Mouse (Mus musculus) megakaryocyte, adult 5-6 weeks (primary cell): ENCODE data around the gene Ttc41. TPM values are rescaled to one million over a fixed set of nuclear protein-coding genes. Genes with fewer than 3 reads are reported as not detected.
"Not testable (repeated sequence)": the region's sequence is repeated elsewhere in the genome, so short reads cannot be mapped to it uniquely, and the experiment has no call there.

ENCODE experiments used
- ATAC-seq: 2 replicates; pipeline ENCODE4 v1.8.0; 2016; ENCODE audit warnings: mild to moderate bottlenecking, inconsistent platforms; ENCODE audit not compliant: poor library complexity, severe bottlenecking
- total RNA-seq, 2 experiments: library from RNA; stranded (forward) in 1 of 2; stranded (reverse) in 1 of 2; fragments of 153-499, 151-499 nt in 1 of 2; fragments of 221-1000, 200-1000 nt in 1 of 2; gene quantifications; 2 replicates each; pipeline versions ENCODE4 v1.2.3 to v1.2.4; 2015 to 2017

Gene Ttc41
- 0.41 and 0.67 TPM in 2 replicates for total RNA-seq (2015)
- total RNA-seq (2017): 0.44 TPM in 1 of 2 replicates, not detected in the other

- peak; percentile 78 for ATAC-seq
Observed at GRCm38 (mm10) chr10:86705318-86705921, at the start of gene Ttc41, which contains the start of gene Hsp90b1. Gene Ttc41, plus strand, starts transcription at chr10:86705811. Gene Hsp90b1, minus strand, starts transcription at chr10:86705509.

DNA sequence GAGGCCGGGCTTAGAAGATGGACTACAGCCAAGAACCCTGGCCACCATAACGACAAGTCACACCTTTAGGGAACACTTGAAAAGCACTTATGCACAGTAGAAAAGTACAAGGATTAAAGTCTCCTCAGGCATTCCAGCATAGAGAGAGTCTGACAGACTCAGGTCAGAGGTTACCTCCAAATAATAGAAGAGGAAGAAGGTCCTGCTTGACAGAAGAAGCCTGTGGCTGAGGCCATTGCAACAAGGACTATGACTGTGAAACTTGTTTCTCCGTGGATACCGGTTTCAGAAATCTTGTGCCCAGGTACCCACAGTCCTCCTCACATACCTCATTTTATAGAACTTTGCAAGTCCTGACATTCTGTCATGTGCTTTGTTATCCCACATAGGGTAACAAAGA, 35.1 kb upstream of the Ttc41 start:
- peak; percentile 68 for ATAC-seq

DNA sequence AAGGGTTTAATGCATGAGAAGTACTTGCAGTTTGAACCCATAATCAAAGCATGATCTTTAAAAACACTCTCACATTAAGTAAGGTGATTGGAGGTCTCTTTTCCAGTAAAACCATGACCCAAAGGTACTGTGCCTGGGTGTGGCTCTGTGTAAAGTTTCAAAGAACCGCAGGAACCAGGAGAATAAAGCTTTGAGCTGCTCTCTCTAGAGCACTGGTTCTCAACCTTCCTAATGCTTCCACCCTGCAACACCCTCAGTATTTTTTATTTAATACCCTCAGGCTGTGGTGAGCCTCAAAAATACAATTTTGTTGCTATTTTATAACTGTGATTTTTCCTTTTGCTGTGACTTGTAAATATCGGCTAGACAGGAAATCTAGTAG, 20.8 kb upstream of the Ttc41 start:
- ATAC-seq: 0 out of 2 replicates have a peak, but pooled peaks have one; percentile 2

DNA sequence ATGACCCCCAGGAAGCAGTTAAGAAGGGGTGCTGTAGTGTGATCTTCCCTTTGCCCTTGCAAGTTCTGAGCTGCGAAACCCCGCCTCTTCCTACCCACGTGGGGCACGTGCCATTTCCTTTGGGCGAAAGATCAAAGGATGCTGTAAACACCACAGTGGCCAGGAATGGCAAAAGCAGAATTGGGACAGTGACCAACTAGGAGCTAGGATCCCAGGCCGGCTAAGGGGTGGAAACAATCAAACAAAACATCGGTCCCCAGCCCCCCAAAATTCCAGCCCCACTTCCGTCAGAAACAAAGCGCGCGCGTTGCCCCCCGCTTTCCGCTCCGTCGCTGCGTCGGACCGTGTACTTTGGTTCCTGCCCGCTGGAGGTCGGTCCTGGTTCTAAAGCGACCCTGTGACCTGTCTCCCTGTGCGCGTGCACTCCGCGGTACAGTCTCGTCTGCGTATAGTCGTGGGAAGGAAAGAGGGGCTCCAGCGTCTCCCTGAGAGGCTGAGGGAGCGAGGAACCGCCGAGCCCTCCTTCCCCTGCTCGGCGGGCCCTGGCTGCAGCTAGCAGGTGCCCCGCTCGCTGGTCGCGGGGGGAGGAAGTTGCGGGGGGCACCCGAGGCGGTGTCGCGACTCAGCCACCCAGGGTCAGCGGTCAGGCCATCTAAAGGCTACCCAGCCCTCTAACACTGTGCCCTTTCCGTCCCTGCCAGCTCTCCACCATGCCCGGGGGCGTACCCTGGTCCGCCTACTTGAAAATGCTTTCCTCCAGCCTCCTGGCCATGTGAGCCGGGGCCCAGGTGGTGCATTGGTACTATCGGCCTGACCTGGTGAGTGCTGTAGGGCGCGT, 20.2 kb upstream of the Ttc41 start:
- peak; percentile 89 for ATAC-seq

DNA sequence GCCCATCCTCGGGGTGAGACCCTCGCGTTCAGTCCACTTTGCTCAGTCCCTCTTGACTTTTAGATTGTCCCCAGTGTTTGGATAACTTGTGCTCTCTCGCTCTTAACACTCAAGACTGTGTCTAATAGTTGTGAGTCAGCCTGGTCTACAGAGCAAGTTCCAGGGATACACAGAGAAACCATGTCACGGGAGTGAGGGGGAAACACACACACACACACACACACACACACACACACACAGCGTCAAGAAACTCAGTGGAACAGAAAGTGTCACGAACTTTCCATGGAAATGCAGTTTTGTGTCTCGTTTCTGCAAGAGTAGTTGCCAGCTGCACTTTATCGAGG, 19.6 kb upstream of the Ttc41 start:
- not testable (repeated sequence) for ATAC-seq

GRCm38 (mm10) chr10:86700251-86700650, 5.4 kb upstream of the Ttc41 start:
- no peak for ATAC-seq

GRCm38 (mm10) chr10:86700973-86701372, 4.6 kb upstream of the Ttc41 start:
- no peak for ATAC-seq

- ATAC-seq: no peak
Observed at GRCm38 (mm10) chr10:86702312-86702920, 3.2 kb upstream of the Ttc41 start.

DNA sequence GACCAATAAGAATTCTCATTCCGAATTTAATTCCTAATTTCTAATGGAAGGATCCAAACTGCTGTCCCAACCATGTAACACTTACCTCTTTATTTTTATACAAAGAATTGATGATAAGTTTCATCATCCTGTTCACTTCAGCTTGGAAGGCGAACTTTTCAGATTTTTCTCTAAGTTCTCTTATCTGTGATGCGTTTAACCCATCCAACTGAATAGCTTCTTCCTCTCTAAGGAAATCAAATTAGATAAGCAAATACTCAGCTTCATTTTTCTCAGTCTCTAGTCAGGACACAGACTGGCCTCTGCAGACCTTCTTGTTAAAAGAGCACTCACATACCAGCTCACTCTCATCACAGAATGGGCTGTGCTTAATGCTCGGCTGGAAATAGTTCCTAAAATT, 2.2 kb upstream of the Ttc41 start:
- ATAC-seq: no peak

- ATAC-seq: no peak
Observed at GRCm38 (mm10) chr10:86704141-86704540, 1.5 kb upstream of the Ttc41 start.

DNA sequence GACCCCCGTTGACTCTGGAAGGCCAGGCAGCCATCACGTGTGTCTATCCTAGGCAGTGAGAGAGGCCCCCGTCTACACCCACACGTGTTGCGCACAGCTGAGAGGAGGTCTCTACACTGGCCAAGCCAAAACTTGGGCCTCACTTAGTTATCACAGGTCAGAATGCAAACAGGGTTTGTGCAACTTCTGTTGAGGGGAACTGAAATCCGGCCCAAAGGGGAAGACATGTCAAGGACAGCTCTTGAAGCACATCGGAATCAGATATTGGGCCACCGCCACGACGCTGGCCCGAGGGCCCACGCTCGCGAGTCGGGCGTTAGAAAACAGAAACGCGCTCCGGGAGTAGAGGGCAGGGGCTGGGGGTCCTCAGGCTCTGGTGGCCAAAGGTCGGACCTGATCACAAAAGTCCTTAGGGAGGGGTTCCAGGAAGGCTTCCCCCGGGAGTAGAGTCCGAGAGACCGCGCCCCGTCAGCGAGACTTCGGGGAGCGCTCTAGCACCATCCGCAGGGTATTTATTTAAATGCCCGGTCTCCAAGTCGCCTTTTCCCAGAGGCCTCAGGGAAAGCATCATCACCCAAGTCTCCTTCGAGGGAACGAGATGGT, 921 bp upstream of the Ttc41 start:
- peak; percentile 17 for ATAC-seq

DNA sequence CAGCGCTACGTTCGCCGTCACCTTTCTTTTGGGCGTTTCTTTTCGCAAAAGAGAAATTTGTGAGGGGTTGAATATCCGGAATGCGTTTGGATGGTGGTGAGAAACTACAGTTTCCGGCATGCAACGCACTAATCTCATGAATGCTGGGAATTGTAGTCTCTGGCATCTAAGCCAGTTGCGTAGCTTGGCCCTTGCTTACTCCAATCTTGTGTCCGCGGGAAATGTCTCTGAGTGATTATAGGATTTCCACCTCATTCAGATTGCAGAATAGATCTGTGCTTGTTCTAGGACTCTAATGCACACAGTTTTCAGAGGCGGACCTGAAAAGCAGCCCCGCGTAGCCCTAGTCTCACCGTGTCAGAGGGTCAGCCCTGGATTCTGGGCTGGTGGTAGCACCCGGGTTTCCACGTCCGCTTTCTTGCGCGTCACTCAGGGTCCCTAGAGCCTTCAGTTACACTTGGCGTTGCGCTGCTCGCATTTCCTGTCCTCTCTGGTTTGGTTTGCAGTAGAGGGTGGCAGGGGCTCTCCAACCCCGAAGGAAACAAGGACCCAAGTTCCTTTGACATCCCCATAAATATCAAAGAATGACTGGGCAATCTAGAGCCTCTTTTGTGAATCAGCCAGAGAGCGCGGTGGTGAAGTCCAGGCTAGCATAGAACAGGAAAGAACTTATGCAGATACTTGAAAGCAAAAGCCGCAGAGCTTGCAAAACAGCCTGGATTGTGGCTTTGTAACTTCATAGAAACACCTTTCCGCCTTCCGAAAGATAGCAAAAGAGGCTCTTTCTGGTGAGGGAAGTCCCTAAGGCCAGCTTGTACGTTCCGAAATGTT, 526 bp downstream of the Ttc41 start:
- peak; percentile 60 for ATAC-seq

DNA sequence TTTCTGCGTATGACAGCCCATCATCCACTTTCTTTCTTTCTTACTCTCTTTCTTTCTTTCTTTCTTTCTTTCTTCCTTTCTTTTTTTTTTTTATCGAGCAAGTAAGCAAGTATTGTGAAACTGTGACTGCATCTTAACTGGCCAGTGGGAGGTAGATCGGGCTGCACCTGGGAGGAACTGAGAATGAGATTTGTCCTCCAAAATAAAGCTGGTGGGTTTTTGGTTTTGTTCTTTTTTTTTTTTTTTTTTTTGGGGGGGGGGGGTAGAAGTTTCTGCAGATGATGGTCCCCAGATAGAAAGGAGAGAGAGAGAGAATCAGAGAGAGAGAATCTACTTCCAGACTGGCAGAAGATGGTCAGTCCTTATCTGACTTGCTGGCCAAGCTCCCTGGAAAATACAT, 1.5 kb downstream of the Ttc41 start:
- no peak for ATAC-seq

GRCm38 (mm10) chr10:86712156-86712555, 6.5 kb downstream of the Ttc41 start:
- no peak for ATAC-seq

DNA sequence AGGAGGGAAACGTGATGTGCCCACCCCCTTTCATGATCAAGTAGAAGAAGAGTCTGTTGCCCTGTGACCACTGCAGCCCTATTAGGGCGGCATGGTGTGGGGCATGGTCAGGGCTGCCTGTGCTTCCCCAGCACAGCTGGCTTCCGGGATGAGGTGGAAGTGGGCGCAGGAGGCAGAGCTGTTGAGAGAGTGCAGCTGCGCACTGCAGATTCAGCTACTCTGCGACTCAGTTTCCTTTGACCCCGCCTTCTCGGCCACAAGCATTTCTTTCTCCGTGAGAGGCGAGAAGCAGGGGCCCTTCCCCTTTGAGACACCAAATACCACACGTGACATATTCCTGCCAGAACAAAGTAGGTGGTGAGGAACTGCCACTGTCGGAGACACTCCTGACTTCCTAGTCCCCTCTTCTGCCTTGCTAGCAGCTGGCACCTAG, 22.0 kb downstream of the Ttc41 start:
- ATAC-seq: peak; percentile 84

DNA sequence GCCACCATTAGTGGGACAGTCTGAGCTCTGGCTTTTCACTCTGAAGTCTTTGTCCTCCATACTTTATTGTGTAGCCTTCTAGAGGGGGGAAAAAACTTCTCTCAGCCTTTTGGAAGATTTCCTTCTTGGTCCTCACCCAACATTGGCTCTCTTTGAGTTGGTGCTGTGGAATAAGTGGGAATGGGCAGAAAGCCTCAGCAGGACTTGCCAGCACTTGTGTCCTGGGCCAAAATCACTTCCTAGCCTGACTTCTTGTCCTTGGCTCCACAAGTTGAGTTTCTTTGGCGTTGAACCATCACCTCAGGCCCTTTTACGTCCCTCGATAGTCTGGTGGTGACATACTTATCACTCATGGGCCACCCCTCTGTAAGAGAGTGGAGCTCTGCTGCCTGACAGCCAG, 22.6 kb downstream of the Ttc41 start:
- ATAC-seq: no peak

DNA sequence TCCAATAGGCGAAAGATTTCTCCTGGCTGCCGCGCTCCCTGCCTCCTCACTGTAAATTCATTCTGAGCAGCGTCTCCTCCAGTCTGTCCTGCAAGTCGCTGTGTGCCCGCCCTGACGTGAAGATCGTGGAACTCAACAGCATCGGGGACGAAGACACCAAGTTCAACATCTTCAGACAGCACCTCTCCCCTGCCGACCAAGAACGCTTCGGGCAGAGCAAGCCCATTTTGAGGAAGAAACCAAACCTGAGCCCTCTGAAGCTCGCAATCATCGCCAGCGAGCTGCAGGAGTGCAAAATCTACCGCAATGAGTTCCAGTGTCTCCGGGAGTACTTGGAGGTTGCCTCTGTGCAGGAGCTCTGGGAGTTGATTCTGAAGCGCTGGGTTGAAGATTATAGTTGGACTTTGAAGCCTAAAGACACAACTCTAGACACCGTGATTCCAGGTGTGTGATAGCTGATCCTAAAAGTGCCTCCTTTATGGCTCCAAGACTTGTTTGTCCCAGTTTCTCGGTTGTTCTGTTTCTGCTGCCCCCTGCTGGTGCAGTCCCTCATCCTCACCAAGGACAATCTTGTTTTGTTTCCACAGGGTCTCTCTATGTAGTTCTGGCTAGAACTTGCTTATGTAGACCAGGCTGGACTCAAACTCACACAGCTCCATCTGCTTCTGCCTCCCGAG, 25.4 kb downstream of the Ttc41 start:
- peak; percentile 57 for ATAC-seq

DNA sequence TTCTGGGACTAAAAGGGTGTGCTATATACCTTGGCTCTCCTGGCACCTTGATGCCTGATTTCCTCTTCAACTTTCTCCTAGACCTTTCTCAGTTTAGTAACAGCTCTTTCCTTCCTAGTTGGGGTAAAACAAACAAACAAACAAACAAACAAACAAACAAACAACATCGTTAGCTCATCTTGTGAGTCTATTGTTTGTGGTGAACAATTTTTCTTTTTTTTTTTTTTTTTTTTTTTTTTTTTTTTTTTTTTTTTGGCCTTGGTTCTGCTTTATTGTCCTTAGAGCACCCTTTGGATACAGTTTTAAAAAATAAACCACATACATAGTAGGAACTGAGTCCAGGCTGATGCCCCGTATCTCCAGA, 25.9 kb downstream of the Ttc41 start:
- ATAC-seq: no peak

GRCm38 (mm10) chr10:86735036-86735435, 29.4 kb downstream of the Ttc41 start:
- no peak for ATAC-seq

DNA sequence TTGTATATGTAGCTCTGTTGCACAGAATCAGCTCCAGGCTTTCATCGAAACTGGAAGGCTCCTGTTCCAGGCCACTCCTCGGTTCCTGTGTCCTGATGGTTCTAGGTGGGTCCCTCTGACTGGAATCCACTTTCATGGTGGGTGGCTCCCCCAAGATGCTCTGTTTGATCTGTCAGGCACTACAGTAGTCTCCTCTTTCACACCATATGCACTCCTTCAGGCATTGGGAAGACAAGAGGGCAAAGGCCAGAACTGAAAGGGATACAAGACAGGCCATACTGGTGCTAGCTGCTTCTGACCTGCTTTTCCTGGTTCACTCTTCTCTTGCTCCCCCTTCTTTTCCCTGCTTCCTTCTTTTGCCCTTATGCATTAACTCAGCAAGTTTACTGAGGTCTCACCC, 37.3 kb downstream of the Ttc41 start:
- no peak for ATAC-seq
